Mouse (Mus musculus): ENCODE measurements around the gene Prtn3.

Gene Prtn3

DNA sequence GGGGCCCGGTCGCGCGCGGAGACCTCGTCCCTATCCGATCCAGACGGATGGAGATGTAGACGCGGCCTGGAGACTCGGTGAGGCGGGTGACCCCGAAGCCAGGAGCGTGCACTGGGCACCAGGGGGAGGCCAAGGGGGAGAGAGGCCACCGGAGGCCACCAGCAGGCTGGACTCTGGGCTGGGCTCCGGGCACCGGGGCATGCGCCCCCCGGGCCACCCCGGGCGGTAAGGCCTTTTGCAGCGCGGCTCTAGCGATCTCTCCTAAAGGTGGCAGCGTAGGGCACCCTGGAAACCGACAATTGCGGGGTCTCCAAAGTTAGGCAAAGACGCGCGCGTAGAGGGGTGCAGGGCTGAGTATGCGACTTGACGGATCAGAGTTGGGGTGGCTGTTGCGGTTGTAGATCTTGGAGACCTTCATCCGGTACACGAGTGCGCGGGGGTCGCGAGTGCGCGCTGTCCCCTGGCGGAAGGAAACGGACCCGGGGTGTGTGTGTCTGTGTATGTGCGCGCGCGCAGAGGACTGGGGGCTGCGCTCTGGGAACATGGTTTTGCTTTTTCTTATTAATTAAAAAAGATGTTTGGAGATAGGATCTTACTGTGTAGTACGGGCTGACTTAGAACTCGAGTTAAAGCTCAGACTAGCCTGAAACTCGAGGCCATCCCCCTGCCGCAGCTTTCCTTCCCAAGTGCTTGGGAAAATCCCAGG, 53.2 kb downstream of the Prtn3 start:
- no peak for DNase-seq (ENCODE audit: low read depth, low spot score)

DNA sequence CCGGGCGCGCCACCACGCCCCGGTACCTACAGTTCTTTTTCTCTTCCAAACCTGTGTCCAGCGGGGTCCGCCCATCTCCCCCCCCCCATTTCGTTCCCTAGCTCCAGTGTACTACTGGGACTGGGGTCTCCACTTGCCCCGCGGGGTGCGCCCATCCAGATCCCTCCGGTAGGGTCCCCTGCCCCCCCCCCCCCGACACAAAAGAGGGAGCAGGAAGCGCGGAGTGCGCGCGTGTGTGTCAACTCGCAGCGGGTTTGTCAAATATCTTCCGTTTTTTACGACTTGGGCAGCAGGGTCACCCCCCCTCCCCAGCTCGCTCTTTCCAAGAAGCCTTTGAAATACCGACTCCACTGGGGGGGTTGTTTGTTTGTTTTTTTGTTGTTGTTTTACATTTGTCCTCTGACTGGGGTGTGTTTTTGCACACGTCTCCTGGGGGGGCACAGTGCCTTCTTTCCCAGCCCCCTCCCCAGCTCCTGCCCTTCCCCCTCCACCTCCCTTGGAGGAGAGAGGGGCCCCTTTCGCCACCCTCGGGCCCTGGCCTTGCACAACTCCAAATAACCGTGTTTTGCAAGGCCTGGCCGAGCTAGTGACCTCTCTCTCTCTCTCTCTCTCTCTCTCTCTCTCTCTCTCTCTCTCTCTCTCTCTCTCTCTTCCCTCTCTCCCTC, 53.9 kb downstream of the Prtn3 start:
- no peak for DNase-seq (ENCODE audit: low read depth, low spot score)

DNA sequence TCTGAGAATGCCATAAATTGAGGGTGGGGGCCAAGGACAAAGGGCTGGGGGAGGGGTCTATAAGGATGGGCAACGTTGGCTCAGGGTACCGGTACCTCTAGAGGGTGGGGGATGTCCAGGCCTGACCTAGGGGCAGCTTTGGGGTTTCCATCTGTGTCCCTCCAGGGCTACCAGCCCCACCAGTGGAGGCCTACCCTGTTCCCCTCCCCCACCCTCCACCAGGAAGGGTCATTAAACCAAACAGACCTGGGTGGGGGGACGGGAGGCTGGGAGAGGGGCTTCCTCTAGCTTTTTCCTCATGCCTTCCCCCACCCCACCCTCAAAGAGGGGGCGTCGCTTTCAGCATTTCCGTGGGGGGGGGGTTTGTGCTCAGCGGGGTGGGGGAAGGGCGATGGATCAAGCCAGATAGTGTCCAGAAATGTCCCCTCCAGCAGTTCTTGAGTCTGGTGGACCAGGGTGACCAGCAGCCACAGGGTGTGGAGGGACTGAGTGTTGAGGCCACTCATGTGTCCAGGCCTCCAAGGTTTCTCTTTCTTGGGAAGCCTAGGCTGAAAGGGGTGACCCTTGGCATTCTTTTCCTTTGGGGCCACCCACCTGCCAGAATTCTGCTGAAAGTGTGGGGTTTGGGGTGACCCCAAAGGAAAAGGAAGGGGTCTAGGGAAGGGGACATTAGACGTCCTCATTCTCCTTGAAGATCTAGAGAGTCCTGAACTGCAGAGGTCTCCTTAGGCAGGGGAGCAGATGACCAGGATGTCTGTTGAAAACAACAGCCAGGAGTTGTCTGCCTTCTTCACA, 54.8 kb downstream of the Prtn3 start:
- DNase-seq (ENCODE audit: low read depth, low spot score) = no peak

DNA sequence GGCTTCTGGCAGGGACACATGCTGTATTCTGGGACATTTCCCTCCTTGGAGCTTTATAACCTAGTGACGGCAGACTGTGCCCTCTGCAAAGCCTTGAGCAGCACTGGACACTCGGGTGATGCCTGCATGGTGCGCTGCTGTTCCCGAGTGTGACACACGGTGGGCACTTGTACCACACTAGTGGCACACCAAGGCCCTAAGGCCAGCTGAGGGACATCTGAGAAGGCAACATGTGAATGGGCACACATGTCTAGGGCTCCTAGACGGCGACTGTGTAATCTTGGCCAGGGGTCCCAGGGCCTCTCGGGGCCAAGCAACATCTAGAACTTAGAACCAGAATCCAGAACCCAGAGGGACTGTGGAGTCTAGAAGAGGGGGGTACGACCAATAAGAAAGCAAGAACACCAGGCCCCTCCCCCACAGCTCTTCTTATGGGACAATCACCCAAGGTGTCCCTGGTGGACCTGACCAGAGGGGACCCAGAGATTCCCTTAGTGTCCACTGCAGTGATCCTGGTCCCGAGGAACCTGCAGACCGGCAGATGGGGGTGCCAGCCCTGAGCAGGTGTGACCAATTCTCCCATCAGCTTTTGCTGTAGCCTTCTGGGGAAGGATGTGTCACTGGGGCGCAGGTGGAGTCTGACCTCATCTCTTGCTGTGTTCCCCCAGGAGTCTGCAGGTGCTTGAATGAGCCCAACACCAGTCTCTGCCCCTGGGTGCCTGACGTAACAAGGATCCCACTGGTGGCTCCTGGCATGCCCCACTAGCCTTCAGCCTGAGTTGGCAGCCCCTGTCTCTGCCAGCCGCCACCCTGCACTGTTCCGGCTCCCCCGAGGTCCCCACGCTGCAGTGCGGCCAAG, 55.9 kb downstream of the Prtn3 start:
- no peak for DNase-seq (ENCODE audit: low read depth, low spot score)

DNA sequence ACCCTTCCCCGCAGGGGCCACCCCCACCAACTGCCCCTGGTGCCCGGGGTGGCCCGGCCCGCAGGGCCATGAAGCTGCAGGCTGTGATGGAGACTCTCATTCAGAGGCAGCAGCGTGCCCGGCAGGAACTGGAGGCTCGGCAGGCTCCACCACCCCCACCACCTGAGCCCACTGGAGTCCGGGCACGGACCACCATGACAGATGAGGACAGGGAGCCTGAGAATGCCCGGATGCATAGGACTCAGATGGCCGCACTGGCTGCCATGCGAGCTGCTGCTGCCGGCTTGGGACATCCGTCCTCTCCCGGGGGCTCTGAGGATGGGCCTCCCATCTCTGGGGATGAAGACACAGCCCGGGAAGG, 56.5 kb downstream of the Prtn3 start:
- DNase-seq (ENCODE audit: low read depth, low spot score) = no peak

DNA sequence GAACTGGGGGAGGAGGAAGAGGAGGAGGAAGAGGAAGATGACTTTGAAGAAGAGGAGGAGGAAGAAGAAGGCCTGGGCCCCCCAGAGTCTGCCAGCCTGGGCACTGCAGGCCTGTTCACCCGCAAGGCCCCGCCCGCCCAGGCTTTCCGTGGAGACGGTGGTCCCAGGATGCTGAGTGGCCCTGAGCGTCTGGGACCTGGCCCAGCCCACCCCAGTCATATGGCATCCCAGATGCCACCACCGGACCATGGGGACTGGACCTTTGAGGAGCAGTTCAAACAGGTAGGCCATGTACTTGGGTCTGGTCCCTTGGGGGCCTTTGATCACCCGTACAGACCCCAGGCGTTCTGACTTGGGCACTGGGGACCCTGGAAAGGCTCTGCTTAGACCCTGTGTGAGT, 57.5 kb downstream of the Prtn3 start:
- no peak for DNase-seq (ENCODE audit: low read depth, low spot score)

DNA sequence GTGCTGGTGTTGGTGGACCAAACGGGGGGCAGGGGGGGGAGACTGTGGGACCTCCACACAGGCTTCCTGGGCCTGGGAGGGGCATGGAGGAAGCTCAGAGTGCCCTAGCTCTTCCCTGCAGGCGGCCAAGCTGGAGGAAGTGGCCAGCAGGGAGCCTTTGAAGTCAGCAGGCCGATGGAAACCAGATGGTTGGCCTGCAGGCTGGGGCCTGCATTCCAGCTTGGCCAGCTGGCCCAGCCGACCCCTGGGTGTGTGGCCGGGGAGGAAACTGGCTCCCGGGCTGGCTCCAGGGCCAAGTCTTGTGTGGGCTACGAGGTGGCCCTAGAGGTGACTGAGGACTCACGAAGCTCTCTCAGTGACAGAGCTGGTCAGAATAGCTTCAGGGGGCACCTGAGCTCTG, 58.5 kb downstream of the Prtn3 start:
- DNase-seq (ENCODE audit: low read depth, low spot score) = no peak

All from embryo, embryonic 11.5 days (tissue).